Mouse (Mus musculus): ENCODE data around the gene Zfp462. TPM values are rescaled to one million over a fixed set of nuclear protein-coding genes. Genes with fewer than 3 reads are reported as not detected.

Gene Zfp462
- total and polyA plus RNA-seq, 2 experiments from 2014 or later, result 1.1 to 6.6 TPM

- H3K4me3 ChIP-seq (ENCODE audit: low read depth, low read length), result no peak overlapping the region
- H3K4me1 ChIP-seq (ENCODE audit: control insufficient read depth, insufficient read depth), result no peaks in the 10 kb centered on the region
- H3K9ac ChIP-seq (replicated peaks; ENCODE audit: low read depth, low read length), result no peak overlapping the region
- no peak overlapping the region for H3K27ac ChIP-seq (ENCODE audit: low read depth)
- H3K4me2 ChIP-seq (ENCODE audit: low read depth, low read length), result no peak overlapping the region
- H3K9me3 ChIP-seq (replicated peaks; ENCODE audit: control insufficient read depth, low read length), result no peaks in the 10 kb centered on the region
- 79% methylated on average over 7 of the region's 7 CpGs for WGBS
- peaks cover 19% of the 10 kb centered on the region for H3K36me3 ChIP-seq (replicated peaks; ENCODE audit: control insufficient read depth, insufficient read depth, low read length)
- ATAC-seq (ENCODE audit: insufficient read depth, low read depth) (no peak), DNase-seq (ENCODE audit: low spot score) (no peak)
- no peak for TF ChIP-seq CTCF (IDR thresholded peaks at IDR 0.05; ENCODE audit: low read depth)
- no peak for TF ChIP-seq EP300 (IDR thresholded peaks at IDR 0.05; ENCODE audit: low read depth)
- no peaks in the 10 kb centered on the region for H3K27me3 ChIP-seq (ENCODE audit: control insufficient read depth, insufficient read depth, low read length)
These were observed 102.4 kb downstream of the Zfp462 start for GRCm38 (mm10) chr4:55047266-55047665.

GRCm38 (mm10) chr4:55049938-55050610 is 105.2 kb downstream of the Zfp462 start:
- no peaks in the 10 kb centered on the region for H3K27me3 ChIP-seq (ENCODE audit: control insufficient read depth, insufficient read depth, low read length)
- no peak overlapping the region for H3K4me3 ChIP-seq (ENCODE audit: low read depth, low read length)
- H3K4me2 ChIP-seq (ENCODE audit: low read depth, low read length), result no peak overlapping the region
- H3K36me3 ChIP-seq (replicated peaks; ENCODE audit: control insufficient read depth, insufficient read depth, low read length), result peaks cover 37% of the 10 kb centered on the region
- H3K27ac ChIP-seq (ENCODE audit: low read depth), result no peak overlapping the region
- no peaks in the 10 kb centered on the region for H3K9me3 ChIP-seq (replicated peaks; ENCODE audit: control insufficient read depth, low read length)
- 75% methylated on average over 16 of the region's 16 CpGs for WGBS
- no peak overlapping the region for H3K9ac ChIP-seq (replicated peaks; ENCODE audit: low read depth, low read length)
- no peak for ATAC-seq (ENCODE audit: insufficient read depth, low read depth)
- TF ChIP-seq CTCF (IDR thresholded peaks at IDR 0.05; ENCODE audit: low read depth) (no peak), EP300 (IDR thresholded peaks at IDR 0.05; ENCODE audit: low read depth) (no peak)
- no peaks in the 10 kb centered on the region for H3K4me1 ChIP-seq (ENCODE audit: control insufficient read depth, insufficient read depth)
- DNase-seq (ENCODE audit: low spot score), result no peak

- H3K27ac ChIP-seq (ENCODE audit: low read depth), result no peak overlapping the region
- no peak overlapping the region for H3K4me3 ChIP-seq (ENCODE audit: low read depth, low read length)
- H3K9me3 ChIP-seq (replicated peaks; ENCODE audit: control insufficient read depth, low read length), result no peaks in the 10 kb centered on the region
- no peak for DNase-seq (ENCODE audit: low spot score)
- no peak for ATAC-seq (ENCODE audit: insufficient read depth, low read depth)
- H3K36me3 ChIP-seq (replicated peaks; ENCODE audit: control insufficient read depth, insufficient read depth, low read length), result peaks cover 42% of the 10 kb centered on the region
- no peaks in the 10 kb centered on the region for H3K27me3 ChIP-seq (ENCODE audit: control insufficient read depth, insufficient read depth, low read length)
- H3K4me1 ChIP-seq (ENCODE audit: control insufficient read depth, insufficient read depth), result no peaks in the 10 kb centered on the region
- H3K9ac ChIP-seq (replicated peaks; ENCODE audit: low read depth, low read length), result no peak overlapping the region
- TF ChIP-seq CTCF (IDR thresholded peaks at IDR 0.05; ENCODE audit: low read depth) (no peak), EP300 (IDR thresholded peaks at IDR 0.05; ENCODE audit: low read depth) (no peak)
- 85% methylated on average over 4 of the region's 4 CpGs for WGBS
- no peak overlapping the region for H3K4me2 ChIP-seq (ENCODE audit: low read depth, low read length)
These were observed 106.5 kb downstream of the Zfp462 start for GRCm38 (mm10) chr4:55051345-55051744.

- Histone ChIP-seq H3K9ac (replicated peaks; ENCODE audit: low read depth, low read length) (no peak overlapping the region), H3K36me3 (replicated peaks; ENCODE audit: control insufficient read depth, insufficient read depth, low read length) (peaks cover 42% of the 10 kb centered on the region), H3K9me3 (replicated peaks; ENCODE audit: control insufficient read depth, low read length) (no peaks in the 10 kb centered on the region), H3K4me3 (ENCODE audit: low read depth, low read length) (no peak overlapping the region), H3K4me2 (ENCODE audit: low read depth, low read length) (no peak overlapping the region), H3K27ac (ENCODE audit: low read depth) (no peak overlapping the region), H3K27me3 (ENCODE audit: control insufficient read depth, insufficient read depth, low read length) (no peaks in the 10 kb centered on the region), H3K4me1 (ENCODE audit: control insufficient read depth, insufficient read depth) (no peaks in the 10 kb centered on the region)
- no peak for ATAC-seq (ENCODE audit: insufficient read depth, low read depth)
- no peak for DNase-seq (ENCODE audit: low spot score)
- TF ChIP-seq EP300 (IDR thresholded peaks at IDR 0.05; ENCODE audit: low read depth) (no peak), CTCF (IDR thresholded peaks at IDR 0.05; ENCODE audit: low read depth) (no peak)
- WGBS, result 89% methylated on average over 10 of the region's 10 CpGs
These were observed 107.8 kb downstream of the Zfp462 start for GRCm38 (mm10) chr4:55052686-55053085.

- TF ChIP-seq CTCF (IDR thresholded peaks at IDR 0.05; ENCODE audit: low read depth), result no peak
- TF ChIP-seq EP300 (IDR thresholded peaks at IDR 0.05; ENCODE audit: low read depth), result no peak
- WGBS, result 79% methylated on average over 10 of the region's 10 CpGs
- H3K27ac ChIP-seq (ENCODE audit: low read depth), result no peak overlapping the region
- H3K27me3 ChIP-seq (ENCODE audit: control insufficient read depth, insufficient read depth, low read length), result no peaks in the 10 kb centered on the region
- no peaks in the 10 kb centered on the region for H3K4me1 ChIP-seq (ENCODE audit: control insufficient read depth, insufficient read depth)
- DNase-seq (ENCODE audit: low spot score) (no peak), ATAC-seq (ENCODE audit: insufficient read depth, low read depth) (no peak)
- no peak overlapping the region for H3K4me3 ChIP-seq (ENCODE audit: low read depth, low read length)
- H3K36me3 ChIP-seq (replicated peaks; ENCODE audit: control insufficient read depth, insufficient read depth, low read length), result peaks cover 27% of the 10 kb centered on the region
- no peak overlapping the region for H3K9ac ChIP-seq (replicated peaks; ENCODE audit: low read depth, low read length)
- H3K9me3 ChIP-seq (replicated peaks; ENCODE audit: control insufficient read depth, low read length), result no peaks in the 10 kb centered on the region
- H3K4me2 ChIP-seq (ENCODE audit: low read depth, low read length), result no peak overlapping the region
These were observed 113.0 kb downstream of the Zfp462 start for GRCm38 (mm10) chr4:55057666-55058455.
